Mouse (Mus musculus): ENCODE results near the gene Arf5. TPM values are rescaled to one million over a fixed set of nuclear protein-coding genes. Genes with fewer than 3 reads are reported as not detected.

The Arf5 gene
- total RNA-seq (2021): 100 to 1,000 TPM; 258 to 267 TPM
- long read RNA-seq, transcript Arf5-201 (6 exons, 1,116 nt): major isoform, 208 of 227 reads
- long read RNA-seq, partial matches to known transcripts: 10 of 227 reads
- long read RNA-seq, other reads (novel, unspliced or antisense): 9 of 227 reads

GRCm38 (mm10) chr6:28423313-28423712, at the start of gene Arf5:
Gene Arf5 (plus strand): TSS chr6:28423560.
- peak; percentile 85 to 95 for DNase-seq (ENCODE audit: low spot score in 2 of 2)

GRCm38 (mm10) chr6:28381983-28382382, 41.4 kb upstream of the Arf5 start:
- DNase-seq (ENCODE audit: low spot score in 2 of 2): no peak

- DNase-seq (ENCODE audit: low spot score in 2 of 2): no peak
These were observed 38.2 kb upstream of the Arf5 start for GRCm38 (mm10) chr6:28385169-28385568.

- DNase-seq (ENCODE audit: low spot score in 2 of 2): no peak
These were observed 34.3 kb upstream of the Arf5 start for GRCm38 (mm10) chr6:28389038-28389437.

GRCm38 (mm10) chr6:28396051-28396852, 27.1 kb upstream of the Arf5 start:
- DNase-seq (ENCODE audit: low spot score in 2 of 2): no peak

- DNase-seq (ENCODE audit: low spot score in 2 of 2): peak in 1 of 2 experiments; percentile 34
These were observed 26.4 kb upstream of the Arf5 start for GRCm38 (mm10) chr6:28396853-28397457.

GRCm38 (mm10) chr6:28397681-28398203, 25.6 kb upstream of the Arf5 start, which contains the start of gene Zfp800:
Gene Zfp800 (minus strand): TSS chr6:28398005.
- no peak for DNase-seq (ENCODE audit: low spot score in 2 of 2)

- no peak for DNase-seq (ENCODE audit: low spot score in 2 of 2)
These were observed 24.6 kb upstream of the Arf5 start for GRCm38 (mm10) chr6:28398726-28399125.

- no peak for DNase-seq (ENCODE audit: low spot score in 2 of 2)
These were observed 23.6 kb upstream of the Arf5 start for GRCm38 (mm10) chr6:28399791-28400190.

- DNase-seq (ENCODE audit: low spot score in 2 of 2): no peak
These were observed 13.3 kb upstream of the Arf5 start for GRCm38 (mm10) chr6:28410053-28410452.

GRCm38 (mm10) chr6:28411236-28411635, 12.1 kb upstream of the Arf5 start:
- DNase-seq (ENCODE audit: low spot score in 2 of 2): no peak

- no peak for DNase-seq (ENCODE audit: low spot score in 2 of 2)
These were observed 6.4 kb upstream of the Arf5 start for GRCm38 (mm10) chr6:28416981-28417380.

- DNase-seq (ENCODE audit: low spot score in 2 of 2): peak; percentile 54 to 69
These were observed 4.9 kb upstream of the Arf5 start for GRCm38 (mm10) chr6:28418449-28418848.

- DNase-seq (ENCODE audit: low spot score in 2 of 2): no peak
These were observed 3.7 kb upstream of the Arf5 start for GRCm38 (mm10) chr6:28419673-28420072.

- no peak for DNase-seq (ENCODE audit: low spot score in 2 of 2)
These were observed 3.0 kb upstream of the Arf5 start for GRCm38 (mm10) chr6:28420361-28420760.

- DNase-seq (ENCODE audit: low spot score in 2 of 2): no peak
These were observed 2.5 kb upstream of the Arf5 start for GRCm38 (mm10) chr6:28420865-28421264.

GRCm38 (mm10) chr6:28421469-28422000, 1.8 kb upstream of the Arf5 start:
- DNase-seq (ENCODE audit: low spot score in 2 of 2): peak; percentile 91 to 92

GRCm38 (mm10) chr6:28422651-28423290, 589 bp upstream of the Arf5 start:
- DNase-seq (ENCODE audit: low spot score in 2 of 2): no peak

- peak; percentile 48 to 52 for DNase-seq (ENCODE audit: low spot score in 2 of 2)
These were observed 671 bp downstream of the Arf5 start for GRCm38 (mm10) chr6:28423767-28424695.

GRCm38 (mm10) chr6:28425019-28425418, 1.7 kb downstream of the Arf5 start:
- DNase-seq (ENCODE audit: low spot score in 2 of 2): no peak

Data from layer of hippocampus, adult 18-20 months (tissue).